Mouse (Mus musculus): ENCODE results near the gene Nucb1.
"Not testable (repeated sequence)": the region's sequence is repeated elsewhere in the genome, so short reads cannot be mapped to it uniquely, and the experiment has no call there.

Nucb1 gene

GRCm38 (mm10) chr7:45488293-45489204, 21.7 kb downstream of the Nucb1 start, which contains the start of gene Dhdh:
Gene Dhdh, minus strand, starts transcription at chr7:45488805.
- DNase-seq (ENCODE audit: low spot score in 2 of 2): peak in 1 of 2 experiments; percentile 78

DNA sequence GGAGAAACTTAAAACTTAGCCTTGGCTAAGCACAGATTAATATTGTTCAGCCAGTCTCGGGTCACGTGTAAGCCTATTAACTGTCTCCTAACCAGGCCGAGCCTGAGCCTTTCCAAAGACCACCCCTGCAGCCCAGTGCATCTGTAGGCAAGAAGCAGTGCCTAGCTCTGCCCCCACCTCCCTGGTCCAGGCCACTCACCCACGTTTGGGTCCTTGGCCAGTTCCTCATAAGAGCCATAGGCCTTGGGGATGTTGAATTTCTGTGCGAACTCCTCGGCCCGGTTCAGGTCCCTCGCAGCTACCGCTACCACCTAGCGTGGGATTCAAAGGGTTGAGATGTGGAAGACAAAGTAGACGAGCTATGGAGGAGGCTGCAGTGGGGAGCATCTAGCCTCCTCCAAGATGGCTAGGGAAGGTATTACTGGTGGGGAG, 22.3 kb downstream of the Nucb1 start:
- no peak for DNase-seq (ENCODE audit: low spot score in 2 of 2)

GRCm38 (mm10) chr7:45486761-45487415, 23.3 kb downstream of the Nucb1 start, which contains the start of gene Gm45808:
Gene Gm45808, minus strand, starts transcription at chr7:45486811.
- no peak for DNase-seq (ENCODE audit: low spot score in 2 of 2)

DNA sequence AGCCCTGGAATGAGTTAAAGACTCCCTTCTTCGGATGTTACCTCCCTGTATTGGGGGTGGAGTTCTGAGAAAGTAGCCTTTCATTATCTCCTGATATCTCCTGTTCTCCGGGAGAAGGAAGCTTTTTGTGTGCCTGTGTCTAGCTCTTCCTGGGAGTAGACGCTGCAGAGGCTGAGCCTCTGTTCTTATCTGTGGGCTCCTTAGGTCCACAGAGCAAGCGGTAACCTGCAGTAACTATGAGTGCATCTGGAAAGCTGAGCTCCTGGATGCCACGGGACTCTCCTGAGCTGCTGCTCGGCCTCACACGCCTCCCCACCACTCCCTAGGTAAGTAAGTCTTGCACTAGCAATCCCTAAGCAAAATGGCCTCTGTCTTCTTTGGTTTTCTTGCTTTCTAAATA, 24.0 kb downstream of the Nucb1 start:
- no peak for DNase-seq (ENCODE audit: low spot score in 2 of 2)

DNA sequence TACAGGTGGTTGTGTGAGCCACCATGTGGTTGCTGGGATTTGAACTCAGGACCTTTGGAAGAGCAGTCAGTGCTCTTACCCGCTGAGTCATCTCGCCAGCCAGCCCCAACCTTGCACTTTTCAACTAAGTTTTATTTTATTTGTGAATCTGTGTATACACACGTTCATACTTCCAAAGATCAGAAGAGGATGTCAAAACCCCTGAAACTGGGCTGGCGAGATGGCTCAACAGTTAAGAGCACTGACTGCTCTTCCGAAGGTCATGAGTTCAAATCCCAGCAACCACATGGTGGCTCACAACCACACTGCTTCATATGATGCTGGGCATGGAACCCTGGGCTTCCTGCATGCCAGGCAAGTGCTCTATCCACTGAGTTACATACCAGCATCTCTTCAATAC, 25.2 kb downstream of the Nucb1 start:
- DNase-seq (ENCODE audit: low spot score in 2 of 2): not testable (repeated sequence)

DNA sequence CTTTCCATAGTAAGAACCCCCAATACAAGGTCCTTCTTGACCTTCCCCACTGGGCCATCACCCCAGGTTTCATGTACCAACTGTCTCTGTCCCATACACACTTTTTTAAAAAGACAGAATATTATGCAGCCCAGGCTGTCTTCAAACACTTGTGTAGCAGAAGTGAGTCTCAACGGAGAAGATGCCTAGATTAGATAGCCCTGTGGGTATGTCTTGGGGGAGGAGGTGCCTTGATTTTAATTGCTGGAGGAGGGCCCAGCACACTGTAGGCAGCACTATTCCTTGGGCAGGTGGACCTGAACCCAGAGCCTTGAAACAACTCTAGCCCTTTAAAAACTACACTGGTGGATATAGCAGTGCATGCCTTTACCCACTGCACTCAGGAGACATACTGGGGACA, 28.0 kb downstream of the Nucb1 start:
- DNase-seq (ENCODE audit: low spot score in 2 of 2): no peak

DNA sequence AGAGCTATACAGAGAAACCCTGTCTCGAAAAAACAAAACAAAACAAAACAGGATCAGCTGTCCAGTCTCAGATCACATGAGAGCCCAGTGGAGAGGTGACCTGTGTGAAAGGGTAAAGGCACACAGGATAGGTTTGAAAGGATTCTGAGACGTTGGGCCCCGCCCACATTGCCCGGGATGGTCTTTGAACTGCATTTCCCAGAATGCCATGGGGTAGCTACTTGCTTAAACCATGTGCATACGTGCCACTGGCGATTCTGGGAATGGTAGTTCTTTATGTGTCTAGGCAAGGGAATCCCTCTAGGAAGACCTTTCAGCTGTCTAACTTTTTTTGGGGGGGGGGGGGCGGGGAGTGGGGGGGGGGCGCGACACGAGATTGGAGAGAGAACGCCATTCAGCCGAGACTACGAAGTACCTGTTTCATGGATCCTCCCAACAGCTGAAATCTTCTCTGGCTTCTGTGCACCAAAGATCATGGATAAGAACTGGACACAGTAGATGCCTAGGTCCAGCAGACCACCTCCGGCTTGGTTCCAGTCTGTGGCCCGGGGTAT, 28.8 kb downstream of the Nucb1 start, which contains the start of gene Tulp2:
Gene Tulp2 (plus strand): TSS at position 504 of the 554 bp plus-strand sequence.
- DNase-seq (ENCODE audit: low spot score in 2 of 2): peak; percentile 40 to 57

- DNase-seq (ENCODE audit: low spot score in 2 of 2): not testable (repeated sequence)
These were observed 29.9 kb downstream of the Nucb1 start for GRCm38 (mm10) chr7:45480310-45480709.

DNA sequence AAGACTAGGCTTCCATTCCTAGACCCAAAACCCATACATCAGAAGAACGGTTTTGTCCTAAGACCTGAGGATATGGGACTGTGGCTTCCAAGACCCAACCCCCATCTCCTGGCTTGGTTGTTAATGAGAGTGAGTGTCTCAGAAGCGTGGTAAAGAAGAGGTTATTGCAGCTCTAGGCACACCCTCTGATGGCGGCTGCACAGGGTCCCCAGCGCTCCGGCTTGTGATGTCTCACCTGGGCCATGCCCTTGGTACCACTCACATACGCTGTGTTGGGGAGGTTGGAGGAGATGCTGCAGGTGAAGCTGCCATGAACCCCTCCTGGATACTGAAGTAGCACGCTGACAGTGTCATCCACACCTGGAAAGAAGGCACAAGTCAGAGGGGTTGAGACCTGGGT, 31.4 kb downstream of the Nucb1 start:
- no peak for DNase-seq (ENCODE audit: low spot score in 2 of 2)

DNA sequence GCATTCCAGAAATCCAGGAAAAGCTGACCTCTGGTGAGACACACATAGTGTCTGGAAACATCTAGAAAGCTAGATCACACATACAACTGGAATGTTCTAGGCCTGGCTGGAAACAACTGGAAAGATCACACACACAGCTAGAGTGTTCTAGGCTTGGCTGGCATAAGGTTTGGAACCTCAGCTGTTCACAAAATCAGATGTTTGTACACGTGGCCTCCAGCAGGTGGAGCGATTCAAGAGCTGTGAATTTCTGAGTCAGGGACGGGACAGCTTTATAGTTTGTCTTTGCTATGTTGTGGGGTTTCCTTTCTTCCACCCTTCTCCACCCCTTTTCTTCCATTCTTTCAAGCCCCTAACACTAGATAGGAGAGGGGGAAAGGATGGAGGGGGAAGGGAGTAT, 33.2 kb downstream of the Nucb1 start:
- DNase-seq (ENCODE audit: low spot score in 2 of 2): peak; percentile 51 to 69

DNA sequence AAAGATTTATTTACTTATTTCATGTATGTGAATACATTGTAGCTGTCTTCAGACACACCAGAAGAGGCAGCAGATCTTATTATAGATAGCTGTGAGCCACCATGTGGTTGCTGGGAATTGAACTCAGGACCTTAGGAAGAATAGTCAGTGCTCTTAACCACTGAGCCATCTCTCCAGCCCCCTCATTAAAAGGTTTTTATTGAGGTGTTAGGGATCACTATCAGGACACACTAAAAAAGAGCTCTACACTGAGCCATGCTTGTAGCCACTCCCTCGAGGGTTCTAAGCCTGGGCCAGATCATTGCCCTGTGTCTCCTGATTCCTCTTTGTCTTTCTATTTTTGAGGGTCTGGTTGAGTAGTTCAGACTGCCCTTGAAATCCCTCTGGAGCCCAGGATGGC, 33.8 kb downstream of the Nucb1 start:
- no peak for DNase-seq (ENCODE audit: low spot score in 2 of 2)

- no peak for DNase-seq (ENCODE audit: low spot score in 2 of 2)
These were observed 34.8 kb downstream of the Nucb1 start for GRCm38 (mm10) chr7:45475291-45475969.

- DNase-seq (ENCODE audit: low spot score in 2 of 2): peak in 1 of 2 experiments; percentile 57
These were observed 39.3 kb downstream of the Nucb1 start for GRCm38 (mm10) chr7:45470869-45471268.

GRCm38 (mm10) chr7:45467090-45467670, 43.0 kb downstream of the Nucb1 start:
- DNase-seq (ENCODE audit: low spot score in 2 of 2): no peak

- peak; percentile 90 to 95 for DNase-seq (ENCODE audit: low spot score in 2 of 2)
These were observed 43.7 kb downstream of the Nucb1 start, which contains the start of gene Bax for GRCm38 (mm10) chr7:45466283-45467089. Gene Bax, minus strand, starts transcription at chr7:45466898.

DNA sequence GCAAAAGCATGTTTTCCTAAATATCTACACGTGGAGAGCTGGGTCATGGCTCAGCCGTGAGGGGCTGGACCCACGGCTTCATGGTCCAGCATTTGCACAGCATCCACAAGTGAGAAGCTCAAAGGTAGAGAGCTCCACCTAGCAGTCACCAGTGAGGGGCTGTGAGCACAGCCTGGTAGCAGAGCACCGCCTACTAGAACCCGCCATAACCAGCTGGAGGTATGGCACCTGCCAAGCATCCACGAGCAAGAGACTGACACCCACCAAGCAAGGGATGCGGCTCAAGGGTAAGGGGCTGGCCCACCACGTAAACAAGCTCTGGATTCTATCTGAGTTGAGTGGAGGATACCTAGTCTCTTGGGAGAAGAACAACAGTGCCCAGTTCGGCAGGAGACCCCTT, 44.7 kb downstream of the Nucb1 start:
- no peak for DNase-seq (ENCODE audit: low spot score in 2 of 2)

GRCm38 (mm10) chr7:45465112-45465511, 45.1 kb downstream of the Nucb1 start:
- no peak for DNase-seq (ENCODE audit: low spot score in 2 of 2)

- DNase-seq (ENCODE audit: low spot score in 2 of 2): no peak
These were observed 46.0 kb downstream of the Nucb1 start for GRCm38 (mm10) chr7:45463987-45464778.

- not testable (repeated sequence) for DNase-seq (ENCODE audit: low spot score in 2 of 2)
These were observed 47.3 kb downstream of the Nucb1 start for GRCm38 (mm10) chr7:45462868-45463267.

GRCm38 (mm10) chr7:45462325-45462724, 47.9 kb downstream of the Nucb1 start:
- no peak for DNase-seq (ENCODE audit: low spot score in 2 of 2)

Data from urinary bladder, postnatal 36 days (tissue).